Mouse (Mus musculus) embryonic facial prominence, embryonic 12.5 days (tissue): ENCODE data around the gene Nob1. TPM values are rescaled to one million over a fixed set of nuclear protein-coding genes. Genes with fewer than 3 reads are reported as not detected.

Experiments
- ATAC-seq: fragments of 200-750 bp; cut with Nextera tagmentation; 2 replicates; pipeline ENCODE4 v1.8.0; 2017; ENCODE audit not compliant: insufficient number of reproducible peaks, insufficient read depth, low FRiP score, low TSS enrichment
- H3K27ac ChIP-seq: fragments of 300-500 bp; sonication (generic); 2 replicates; pipeline ENCODE4 v1.5.1; 2016; ENCODE audit warnings: mild to moderate bottlenecking
- H3K27me3 ChIP-seq: fragments of 300-500 bp; sonication (generic); 2 replicates; pipeline ENCODE4 v1.6.1; 2016; ENCODE audit warnings: mild to moderate bottlenecking, moderate library complexity
- H3K36me3 ChIP-seq: fragments of 300-500 bp; sonication (generic); 2 replicates; pipeline ENCODE4 v1.6.1; 2016; ENCODE audit warnings: mild to moderate bottlenecking
- H3K4me1 ChIP-seq: fragments of 300-500 bp; sonication (generic); 2 replicates; pipeline ENCODE4 v1.6.1; 2016
- H3K4me2 ChIP-seq: fragments of 300-500 bp; sonication (generic); replicated peaks from 2 replicates; pipeline ENCODE4 v1.6.1; 2016; ENCODE audit warnings: mild to moderate bottlenecking, moderate library complexity
- H3K4me3 ChIP-seq: fragments of 300-500 bp; sonication (generic); 2 replicates; pipeline ENCODE4 v1.5.1; 2016; ENCODE audit warnings: mild to moderate bottlenecking
- H3K9ac ChIP-seq: fragments of 300-500 bp; sonication (generic); 2 replicates; pipeline ENCODE4 v1.6.1; 2016; ENCODE audit warnings: mild to moderate bottlenecking, moderate library complexity
- H3K9me3 ChIP-seq: fragments of 300-500 bp; sonication (generic); 2 replicates; pipeline ENCODE4 v1.6.1; 2016; ENCODE audit warnings: mild to moderate bottlenecking, moderate library complexity
- WGBS: fragments of 180-500 bp; shearing (Covaris S2); methylation state at CpG from one replicate; pipeline ENCODE4 v1.1.7; 2016; 5-methylcytosine and 5-hydroxymethylcytosine counted together
- polyA plus RNA-seq: library from polyadenylated mRNA; unstranded; fragments of >200 nt; fragmentation: Nextera tagmentation; extraction: Ambion mirVana; gene quantifications from 2 replicates; pipeline ENCODE4 v1.2.1, GENCODE M21; 2016

Gene Nob1
- 96.9 and 98.8 TPM in 2 replicates for polyA plus RNA-seq

DNA sequence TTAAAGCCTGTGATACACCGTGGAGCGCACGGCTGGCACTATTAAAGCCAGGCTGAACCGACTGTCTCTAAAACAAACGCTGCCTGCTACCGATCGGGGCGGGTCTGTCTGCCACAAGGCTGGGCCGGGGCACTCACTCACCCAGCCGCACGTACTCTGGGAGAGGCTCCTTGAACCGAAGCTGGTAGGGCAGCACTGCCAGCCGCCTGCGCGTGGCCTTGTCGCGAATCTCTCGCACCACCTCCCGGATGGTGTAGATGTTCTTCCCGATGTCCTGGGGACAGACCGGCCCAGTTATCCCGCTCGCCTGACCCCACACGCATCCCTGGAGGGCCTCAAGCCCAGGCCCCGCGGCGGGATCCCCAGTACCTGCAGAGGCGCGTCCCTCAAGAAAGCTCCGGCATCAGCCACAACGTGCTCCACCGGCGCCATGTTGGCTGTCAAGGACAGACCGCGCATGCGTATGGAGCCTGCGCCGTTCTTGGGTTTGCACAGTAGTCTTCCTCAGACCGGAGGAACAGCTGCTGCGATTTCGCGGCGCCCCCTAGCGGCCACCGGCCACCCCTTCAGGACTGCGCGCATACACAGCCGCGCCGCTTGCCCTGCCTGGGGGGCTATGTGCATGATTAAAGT, at the start of gene Nob1:
TSS of gene Nob1 (minus strand) at position 455 of the 633 bp plus-strand sequence.
- H3K27ac ChIP-seq: peak within 1 kb of the TSS; percentile 67
- peak; percentile 96 for ATAC-seq
- under 1% methylated on average over 50 of the region's 50 CpGs for WGBS

DNA sequence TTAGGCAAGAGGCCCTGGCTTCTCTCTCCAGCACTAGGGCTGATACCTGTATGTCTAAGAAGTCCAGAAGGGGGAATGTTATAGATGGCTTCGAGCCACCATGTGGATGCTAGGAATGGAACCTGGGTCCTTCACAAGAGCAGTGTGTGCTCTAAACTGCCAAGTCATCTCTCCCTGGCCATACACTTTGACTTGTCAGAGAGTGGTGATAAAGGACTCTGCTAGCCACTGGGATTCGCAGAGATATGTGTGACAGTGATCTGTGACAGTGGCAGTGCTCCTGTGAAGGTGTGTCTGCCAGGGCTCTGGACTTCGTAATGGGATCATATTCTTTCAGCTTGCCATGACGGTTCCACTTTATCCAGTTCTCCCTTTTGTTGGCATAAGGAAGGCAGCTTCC, 48.5 kb upstream of the Nob1 start:
- H3K27ac ChIP-seq: peak overlapping the region; percentile 80
- 86% methylated on average over 4 of the region's 4 CpGs for WGBS
- no peak for ATAC-seq
- peaks cover 28% of the 10 kb centered on the region for H3K4me1 ChIP-seq
- H3K4me3 ChIP-seq: no peak overlapping the region
- no peaks in the 10 kb centered on the region for H3K9me3 ChIP-seq
- no peaks in the 10 kb centered on the region for H3K36me3 ChIP-seq
- no peak overlapping the region for H3K4me2 ChIP-seq
- no peak overlapping the region for H3K9ac ChIP-seq
- H3K27me3 ChIP-seq: no peaks in the 10 kb centered on the region

More for the DNA sequence above, at the start of gene Nob1:
- H3K4me2 ChIP-seq: peak within 1 kb of the TSS; percentile 79
- H3K9ac ChIP-seq: peak within 1 kb of the TSS; percentile 82
- H3K36me3 ChIP-seq: peaks cover 29% of the 10 kb centered on the region
- H3K4me1 ChIP-seq: peaks cover 15% of the 10 kb centered on the region
- peak within 1 kb of the TSS; percentile 92 for H3K4me3 ChIP-seq
- H3K9me3 ChIP-seq: no peaks in the 10 kb centered on the region
- no peaks in the 10 kb centered on the region for H3K27me3 ChIP-seq

DNA sequence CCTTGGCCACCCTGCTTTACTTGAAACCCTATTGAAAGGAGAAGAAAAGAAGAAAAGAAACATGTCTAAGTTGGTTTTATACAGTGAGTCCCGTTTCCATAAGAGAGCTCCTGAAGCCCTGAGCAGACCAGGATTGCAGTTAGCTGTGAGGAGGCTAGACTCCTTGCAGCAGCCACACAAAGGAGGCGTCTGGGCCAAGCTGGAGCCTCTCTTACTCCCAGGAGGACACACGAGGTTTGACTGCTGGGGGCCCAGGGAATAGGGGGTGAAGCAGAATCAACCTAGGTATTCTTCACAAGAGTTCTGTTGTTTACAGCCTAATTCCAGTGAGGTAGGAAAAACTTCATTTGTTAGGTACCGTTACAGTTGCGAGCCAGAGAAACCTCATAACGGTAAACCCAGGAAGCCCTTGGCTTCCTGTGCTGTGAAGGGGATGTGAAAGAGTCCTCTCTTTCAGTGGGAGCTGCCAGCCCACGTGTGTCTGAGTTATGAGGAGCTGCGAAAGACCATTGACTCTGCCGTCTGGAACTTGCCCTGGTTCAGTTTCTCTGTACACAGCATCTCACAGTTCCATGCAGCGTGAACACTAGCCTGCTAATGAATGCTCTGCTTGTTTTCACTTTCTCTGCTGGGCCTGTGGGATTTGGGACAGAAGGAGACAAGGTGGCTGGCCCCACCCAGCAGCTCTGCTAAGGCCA, 47.7 kb upstream of the Nob1 start:
- no peak overlapping the region for H3K4me2 ChIP-seq
- peaks cover 33% of the 10 kb centered on the region for H3K4me1 ChIP-seq
- 45% methylated on average over 10 of the region's 10 CpGs for WGBS
- H3K27me3 ChIP-seq: no peaks in the 10 kb centered on the region
- H3K36me3 ChIP-seq: no peaks in the 10 kb centered on the region
- peak overlapping the region; percentile 80 for H3K27ac ChIP-seq
- ATAC-seq: no peak
- H3K4me3 ChIP-seq: no peak overlapping the region
- H3K9ac ChIP-seq: no peak overlapping the region
- H3K9me3 ChIP-seq: no peaks in the 10 kb centered on the region

DNA sequence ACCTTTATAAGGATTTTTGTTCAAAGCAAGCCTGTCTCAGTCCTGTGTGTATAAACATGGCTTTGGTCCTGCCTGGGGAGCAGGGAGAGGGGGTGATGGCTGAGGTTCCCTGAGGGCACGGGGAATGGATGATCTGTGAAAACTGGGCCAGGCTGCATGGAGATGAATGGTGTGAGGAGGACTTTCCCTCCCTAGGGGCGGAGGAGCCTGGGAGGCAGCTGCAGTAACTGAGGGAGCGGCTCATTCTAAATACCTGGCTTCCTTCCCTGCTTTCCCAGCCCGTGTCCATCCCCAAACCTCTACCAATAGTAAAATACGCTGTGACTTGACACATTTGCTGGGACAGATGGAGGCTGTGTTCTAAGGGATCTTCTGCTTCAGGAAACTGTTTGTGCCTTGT, 45.5 kb upstream of the Nob1 start:
- Histone ChIP-seq H3K27me3 (no peaks in the 10 kb centered on the region), H3K4me3 (no peak overlapping the region), H3K36me3 (0 out of 2 replicates have a peak, but pooled peaks cover 4% of the 10 kb centered on the region), H3K4me2 (no peak overlapping the region), H3K9me3 (no peaks in the 10 kb centered on the region), H3K4me1 (peaks cover 38% of the 10 kb centered on the region), H3K27ac (no peak overlapping the region; the same call in 1 of the 2 replicates), H3K9ac (no peak overlapping the region)
- 72% methylated on average over 5 of the region's 5 CpGs for WGBS
- no peak for ATAC-seq

DNA sequence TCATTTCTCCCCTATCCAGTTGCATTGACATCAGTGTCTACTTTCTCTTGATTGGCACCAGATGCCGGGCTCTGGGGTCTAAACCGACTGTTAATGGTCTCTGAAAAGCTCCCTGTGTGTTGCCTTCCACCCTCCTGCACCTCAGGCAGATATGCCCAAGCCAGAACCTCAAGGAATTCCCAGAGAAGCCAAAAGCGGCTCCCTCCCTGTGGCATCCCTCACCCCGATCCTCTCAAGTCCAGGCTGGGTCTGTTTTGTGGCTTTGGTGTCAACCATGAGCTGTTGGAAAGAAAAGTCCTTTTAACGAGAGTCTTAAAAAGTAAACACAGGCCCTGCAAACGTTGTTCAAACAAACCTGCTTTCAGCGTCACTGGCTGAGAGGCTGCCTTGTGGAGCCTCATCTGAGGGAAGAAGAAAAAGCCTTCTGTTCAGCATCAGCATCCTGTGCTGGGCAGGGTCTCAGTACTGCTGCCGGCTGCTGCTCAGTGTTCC, 44.0 kb upstream of the Nob1 start:
- 15% methylated on average over 8 of the region's 8 CpGs for WGBS
- Histone ChIP-seq H3K36me3 (peaks cover 4% of the 10 kb centered on the region; the same call in 1 of the 2 replicates), H3K9ac (no peak overlapping the region), H3K4me2 (0 out of 2 replicates have a peak overlapping the region, but pooled peaks have one; percentile 6), H3K4me1 (peaks cover 38% of the 10 kb centered on the region), H3K27me3 (no peaks in the 10 kb centered on the region), H3K27ac (peak overlapping the region; percentile 90), H3K4me3 (no peak overlapping the region), H3K9me3 (no peaks in the 10 kb centered on the region)
- ATAC-seq: peak; percentile 54; the same call in 1 of the 2 replicates

DNA sequence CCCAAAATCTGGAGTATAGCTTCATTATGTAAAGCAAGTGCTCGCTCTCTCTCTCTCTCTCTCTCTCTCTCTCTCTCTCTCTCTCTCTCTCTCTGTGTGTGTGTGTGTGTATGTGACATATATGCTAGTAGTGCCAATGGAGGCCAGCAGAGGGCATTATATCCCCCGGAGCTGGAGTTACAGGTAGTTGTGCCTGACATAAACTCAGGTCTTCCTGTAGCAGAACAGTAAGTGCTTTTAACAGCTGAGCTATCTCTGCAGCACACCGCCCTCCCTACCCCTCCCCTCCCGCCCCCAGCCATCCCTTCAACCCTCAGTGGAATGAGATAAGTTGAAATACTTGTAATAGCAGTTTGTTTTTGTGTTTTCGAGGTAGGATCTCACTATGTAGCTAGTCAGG, 41.8 kb upstream of the Nob1 start:
- peaks cover 15% of the 10 kb centered on the region for H3K36me3 ChIP-seq
- no peaks in the 10 kb centered on the region for H3K27me3 ChIP-seq
- H3K4me2 ChIP-seq: no peak overlapping the region
- H3K4me1 ChIP-seq: peaks cover 25% of the 10 kb centered on the region
- H3K9me3 ChIP-seq: no peaks in the 10 kb centered on the region
- H3K27ac ChIP-seq: peak overlapping the region; percentile 50; the same call in 1 of the 2 replicates
- no peak overlapping the region for H3K9ac ChIP-seq
- no peak overlapping the region for H3K4me3 ChIP-seq
- ATAC-seq: no peak
- 88% methylated on average over 5 of the region's 5 CpGs for WGBS

DNA sequence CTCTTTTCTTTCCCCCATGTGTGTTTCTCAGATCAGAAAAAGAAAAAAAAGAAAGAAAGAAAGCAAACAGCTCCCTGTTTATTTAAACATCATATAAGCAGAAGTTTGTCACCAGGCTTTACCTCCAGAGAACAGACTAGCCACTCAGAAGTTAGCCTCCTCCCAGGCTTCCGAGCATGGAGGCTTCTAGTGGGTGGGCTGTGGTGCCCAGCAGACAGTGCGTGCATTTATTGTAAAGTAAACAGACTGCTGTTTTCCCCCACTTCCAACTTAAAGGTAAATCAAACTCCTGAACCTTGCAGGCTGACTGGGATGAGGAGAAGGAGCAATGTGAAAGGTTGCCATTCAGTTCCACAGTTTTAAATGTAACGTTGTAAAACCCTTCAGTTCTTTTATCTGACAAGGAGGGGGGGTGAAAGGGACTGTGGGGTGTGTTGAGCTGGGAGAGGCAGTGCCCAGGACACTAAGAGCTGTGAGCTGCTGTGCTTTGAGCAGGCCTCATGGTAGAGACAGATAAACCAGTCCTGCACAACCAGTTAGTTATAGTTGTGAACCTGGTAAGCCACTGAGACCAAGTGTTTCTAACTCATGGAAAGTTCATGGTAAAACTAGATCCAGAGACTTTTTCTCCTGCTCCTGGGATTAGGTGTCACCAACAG, 40.6 kb upstream of the Nob1 start:
- Histone ChIP-seq H3K36me3 (peaks cover 22% of the 10 kb centered on the region), H3K27ac (peak overlapping the region; percentile 82), H3K9me3 (no peaks in the 10 kb centered on the region), H3K4me2 (no peak overlapping the region), H3K27me3 (no peaks in the 10 kb centered on the region), H3K4me1 (peaks cover 25% of the 10 kb centered on the region), H3K9ac (no peak overlapping the region), H3K4me3 (no peak overlapping the region)
- WGBS: 40% methylated on average over 3 of the region's 3 CpGs
- no peak for ATAC-seq

DNA sequence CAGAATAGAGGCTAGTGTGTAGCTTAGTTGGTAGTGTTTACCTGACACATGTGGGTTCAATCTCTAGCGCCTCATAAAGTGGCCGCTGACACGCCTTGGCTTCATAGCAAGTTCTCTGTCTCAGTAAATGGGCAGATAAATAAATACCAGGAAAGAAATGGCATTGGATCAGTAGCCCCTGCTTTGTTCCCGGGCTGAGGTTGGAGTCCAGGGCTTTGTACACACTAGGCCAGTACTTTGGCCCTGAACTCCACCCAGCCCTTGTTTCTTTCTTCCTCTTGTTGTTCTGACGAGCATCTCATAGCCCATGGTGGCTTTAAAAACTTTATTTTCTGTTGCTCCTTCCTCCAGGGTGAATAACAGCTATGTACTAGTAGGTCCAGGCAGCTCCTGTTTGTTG, 37.6 kb upstream of the Nob1 start:
- no peaks in the 10 kb centered on the region for H3K27me3 ChIP-seq
- no peak for ATAC-seq
- no peak overlapping the region for H3K4me3 ChIP-seq
- H3K9ac ChIP-seq: no peak overlapping the region
- peaks cover 32% of the 10 kb centered on the region for H3K36me3 ChIP-seq
- H3K4me1 ChIP-seq: peaks cover 5% of the 10 kb centered on the region; the same call in 1 of the 2 replicates
- H3K27ac ChIP-seq: no peak overlapping the region
- no peak overlapping the region for H3K4me2 ChIP-seq
- no peaks in the 10 kb centered on the region for H3K9me3 ChIP-seq
- 92% methylated on average over 5 of the region's 5 CpGs for WGBS

DNA sequence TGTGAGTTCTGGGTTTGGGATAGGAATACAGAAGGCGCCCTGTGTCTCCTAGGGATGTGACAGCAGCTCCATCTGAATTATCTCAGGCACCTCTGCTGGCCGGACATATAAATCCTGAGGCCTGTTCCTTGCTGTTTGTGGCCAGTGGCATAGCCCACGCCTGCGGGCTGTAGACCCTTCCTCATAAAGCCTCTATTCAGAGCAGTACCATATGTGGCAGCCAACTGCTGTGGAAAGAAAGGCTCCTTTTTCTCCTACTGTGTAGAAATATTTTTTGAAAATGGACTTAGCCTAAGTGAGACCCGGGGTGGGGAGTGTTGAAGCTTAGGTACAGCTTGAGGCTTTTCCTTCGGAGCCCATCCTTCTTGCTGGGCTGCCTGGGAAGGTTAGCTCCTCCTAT, 33.4 kb upstream of the Nob1 start:
- Histone ChIP-seq H3K4me2 (no peak overlapping the region), H3K36me3 (peaks cover 33% of the 10 kb centered on the region), H3K27me3 (no peaks in the 10 kb centered on the region), H3K4me1 (0 out of 2 replicates have a peak, but pooled peaks cover 3% of the 10 kb centered on the region), H3K27ac (peak overlapping the region; percentile 70), H3K9me3 (no peaks in the 10 kb centered on the region), H3K9ac (no peak overlapping the region), H3K4me3 (no peak overlapping the region)
- ATAC-seq: no peak
- WGBS: 48% methylated on average over 6 of the region's 6 CpGs

DNA sequence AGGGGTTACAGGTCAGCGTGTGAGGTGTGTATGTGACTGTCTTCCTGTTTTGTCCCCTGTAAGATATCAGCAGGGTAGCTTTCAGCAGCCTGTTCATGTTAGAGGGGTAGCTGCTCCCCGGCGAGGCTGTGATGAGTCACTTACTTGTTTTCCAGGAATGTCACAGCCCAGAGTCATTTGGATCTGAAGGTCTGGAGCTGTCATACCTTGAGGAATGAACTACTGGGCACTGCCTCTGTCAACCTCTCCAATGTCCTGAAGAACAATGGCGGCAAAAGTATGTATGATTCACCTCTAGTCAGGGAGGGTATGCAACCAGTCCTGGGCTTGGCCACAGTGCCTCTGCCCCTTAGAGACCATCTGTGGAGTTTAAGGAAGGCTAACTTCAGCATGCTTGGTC, 32.9 kb upstream of the Nob1 start:
- H3K4me2 ChIP-seq: no peak overlapping the region
- H3K9ac ChIP-seq: no peak overlapping the region
- 0 out of 2 replicates have a peak, but pooled peaks cover 3% of the 10 kb centered on the region for H3K4me1 ChIP-seq
- H3K27ac ChIP-seq: peak overlapping the region; percentile 70
- no peak overlapping the region for H3K4me3 ChIP-seq
- peaks cover 33% of the 10 kb centered on the region for H3K36me3 ChIP-seq
- H3K27me3 ChIP-seq: no peaks in the 10 kb centered on the region
- no peak for ATAC-seq
- WGBS: 58% methylated on average over 4 of the region's 4 CpGs
- no peaks in the 10 kb centered on the region for H3K9me3 ChIP-seq

DNA sequence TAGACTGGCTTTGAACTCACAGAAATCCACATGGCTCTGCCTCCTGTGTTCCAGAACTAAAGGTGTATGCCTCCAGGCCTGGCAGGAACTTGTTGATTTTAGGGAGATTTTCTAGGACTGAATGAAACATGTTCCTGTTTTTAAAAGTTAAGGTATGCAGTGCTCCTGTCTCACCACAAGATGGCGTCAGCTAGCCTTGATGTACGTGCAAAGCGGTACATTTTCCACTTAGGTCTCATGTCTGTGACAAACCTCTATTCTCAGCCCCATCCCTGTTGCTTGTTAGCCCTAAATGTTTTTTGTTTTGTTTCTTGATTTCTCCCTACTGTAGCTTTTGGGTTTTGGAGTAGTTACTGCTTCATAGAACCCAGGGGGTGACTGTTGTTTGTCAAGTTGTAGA, 30.4 kb upstream of the Nob1 start:
- no peaks in the 10 kb centered on the region for H3K27me3 ChIP-seq
- H3K4me1 ChIP-seq: 0 out of 2 replicates have a peak, but pooled peaks cover 3% of the 10 kb centered on the region
- H3K27ac ChIP-seq: peak overlapping the region; percentile 30; the same call in 1 of the 2 replicates
- H3K9ac ChIP-seq: no peak overlapping the region
- ATAC-seq: no peak
- 10% methylated on average over 3 of the region's 3 CpGs for WGBS
- H3K4me3 ChIP-seq: no peak overlapping the region
- no peaks in the 10 kb centered on the region for H3K9me3 ChIP-seq
- peaks cover 23% of the 10 kb centered on the region; the same call in 1 of the 2 replicates for H3K36me3 ChIP-seq
- no peak overlapping the region for H3K4me2 ChIP-seq
